Mouse (Mus musculus) heart, embryonic 11.5 days (tissue): Measurements from ENCODE around the gene Dusp3. TPM values are rescaled to one million over a fixed set of nuclear protein-coding genes. Genes with fewer than 3 reads are reported as not detected.

Experiments used
- ATAC-seq: fragments of 200-750 bp; cut with Nextera tagmentation; replicated peaks from 2 replicates; pipeline ENCODE4 v1.8.0; 2017; ENCODE audit warnings: moderate library complexity; ENCODE audit not compliant: insufficient number of reproducible peaks, low FRiP score, low TSS enrichment
- H3K27ac ChIP-seq: fragments of 300-500 bp; sonication (generic); 2 replicates; pipeline ENCODE4 v1.5.1; 2014; ENCODE audit warnings: mild to moderate bottlenecking, low read depth, low read length
- H3K27me3 ChIP-seq: fragments of 300-500 bp; sonication (generic); 2 replicates; pipeline ENCODE4 v1.6.1; 2014; ENCODE audit warnings: mild to moderate bottlenecking, low read length, mixed read lengths; ENCODE audit not compliant: control insufficient read depth, insufficient read depth
- H3K36me3 ChIP-seq: fragments of 300-500 bp; sonication (generic); 2 replicates; pipeline ENCODE4 v1.6.1; 2014; ENCODE audit warnings: mild to moderate bottlenecking, low read length, moderate library complexity, mixed read lengths; ENCODE audit not compliant: control insufficient read depth, insufficient read depth
- H3K4me1 ChIP-seq: fragments of 300-500 bp; sonication (generic); 2 replicates; pipeline ENCODE4 v1.6.1; 2014; ENCODE audit warnings: low read length; ENCODE audit not compliant: control insufficient read depth, insufficient read depth
- H3K4me2 ChIP-seq: fragments of 300-500 bp; sonication (generic); 2 replicates; pipeline ENCODE4 v1.6.1; 2014; ENCODE audit warnings: mild to moderate bottlenecking, moderate library complexity
- H3K4me3 ChIP-seq: fragments of 300-500 bp; sonication (generic); 2 replicates; pipeline ENCODE4 v1.5.1; 2014; ENCODE audit warnings: low read depth, low read length
- H3K9ac ChIP-seq: fragments of 300-500 bp; sonication (generic); 2 replicates; pipeline ENCODE4 v1.6.1; 2014; ENCODE audit warnings: mild to moderate bottlenecking, low read depth, low read length, moderate library complexity
- H3K9me3 ChIP-seq: fragments of 300-500 bp; sonication (generic); replicated peaks from 2 replicates; pipeline ENCODE4 v1.6.1; 2016; ENCODE audit warnings: low read length; ENCODE audit not compliant: control insufficient read depth
- WGBS: fragments of 180-500 bp; shearing (Covaris S2); extraction: QIAGEN DNeasy Blood & Tissue Kit; methylation state at CpG from one replicate; pipeline ENCODE4 v1.1.7; 2014; ENCODE audit not compliant: insufficient replicate concordance; 5-methylcytosine and 5-hydroxymethylcytosine counted together
- polyA plus RNA-seq: library from polyadenylated mRNA; unstranded; fragments of >200 nt; fragmentation: Nextera tagmentation; extraction: Ambion mirVana; gene quantifications from 2 replicates; pipeline ENCODE4 v1.2.1, GENCODE M21; 2014

The Dusp3 gene
- polyA plus RNA-seq, 1 experiment from 2014 or later, result 49.4 TPM

DNA sequence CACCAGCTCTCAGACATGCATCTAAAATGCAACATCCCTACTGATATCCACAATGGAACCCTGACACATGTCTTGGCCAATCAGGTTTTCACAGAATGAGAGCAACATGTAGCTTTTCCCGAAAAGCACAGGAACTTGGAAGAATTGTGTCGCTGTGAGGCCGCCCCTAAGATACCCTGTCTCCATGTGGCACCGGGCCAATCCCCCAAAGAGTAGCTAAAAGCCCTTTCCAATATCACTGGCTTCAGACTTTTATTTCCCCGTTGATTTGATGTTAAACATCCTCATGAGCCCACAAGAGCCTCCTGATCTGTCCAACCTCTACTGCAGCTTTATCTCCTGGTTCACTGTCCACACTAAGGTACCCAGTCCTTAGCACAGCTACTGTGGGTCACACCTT lies 19.9 kb upstream of the Dusp3 start:
- ATAC-seq, result no peak
- H3K4me2 ChIP-seq, result no peak overlapping the region
- H3K27me3 ChIP-seq, result no peaks in the 10 kb centered on the region
- H3K36me3 ChIP-seq, result no peaks in the 10 kb centered on the region; the same call in 1 of the 2 replicates
- H3K4me1 ChIP-seq, result no peaks in the 10 kb centered on the region
- no peak overlapping the region for H3K27ac ChIP-seq
- no peak overlapping the region for H3K9ac ChIP-seq
- no peak overlapping the region for H3K4me3 ChIP-seq
- H3K9me3 ChIP-seq, result 0 out of 2 replicates have a peak, but pooled peaks cover 2% of the 10 kb centered on the region
- 79% methylated on average over 5 of the region's 5 CpGs for WGBS

DNA sequence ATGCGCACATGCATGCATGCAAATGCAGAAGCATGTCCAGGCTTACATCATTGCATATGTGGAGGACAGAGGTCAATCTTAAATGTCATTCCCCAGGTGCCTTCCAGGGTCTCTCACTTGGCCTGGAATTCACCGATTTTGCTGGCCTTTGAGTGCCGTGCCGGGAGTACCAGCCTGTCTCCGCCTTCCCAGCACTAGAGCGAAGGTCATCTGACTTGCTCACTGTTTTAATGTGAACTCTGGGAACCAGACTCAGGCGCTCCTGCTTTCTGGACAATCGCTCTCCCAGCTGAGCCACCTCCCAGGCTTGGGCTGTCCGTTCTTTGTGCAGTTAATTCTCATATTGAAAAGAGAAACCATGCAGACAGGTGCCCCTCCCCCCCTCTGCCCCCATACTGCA lies 19.5 kb upstream of the Dusp3 start:
- 64% methylated on average over 9 of the region's 9 CpGs for WGBS
- H3K4me2 ChIP-seq, result no peak overlapping the region

DNA sequence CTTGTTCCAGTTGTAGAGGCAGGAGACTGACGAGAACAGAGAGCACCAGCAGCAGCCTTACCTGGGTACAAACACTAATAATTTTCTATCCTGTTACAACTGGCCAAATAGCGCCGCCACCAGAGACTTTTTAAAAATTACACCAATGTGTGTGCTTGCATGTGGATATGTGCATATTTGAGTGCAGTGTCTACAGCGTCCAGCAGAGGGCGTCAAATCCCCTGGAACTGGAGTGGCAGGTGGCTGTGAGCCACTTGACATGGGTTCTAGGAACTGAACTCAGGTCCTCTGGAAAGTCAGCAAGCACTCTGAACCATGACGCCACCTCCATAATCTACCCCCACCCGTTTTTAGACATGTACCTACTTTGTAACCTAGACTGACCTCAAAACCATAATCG lies 17.4 kb upstream of the Dusp3 start:
- Histone ChIP-seq H3K9me3 (0 out of 2 replicates have a peak, but pooled peaks cover 2% of the 10 kb centered on the region), H3K36me3 (no peaks in the 10 kb centered on the region; the same call in 1 of the 2 replicates), H3K4me2 (no peak overlapping the region), H3K27me3 (no peaks in the 10 kb centered on the region), H3K27ac (no peak overlapping the region), H3K9ac (no peak overlapping the region), H3K4me1 (no peaks in the 10 kb centered on the region), H3K4me3 (no peak overlapping the region)
- no peak for ATAC-seq
- 85% methylated on average over 8 of the region's 8 CpGs for WGBS

More for the DNA sequence above, 19.5 kb upstream of the Dusp3 start:
- H3K36me3 ChIP-seq, result no peaks in the 10 kb centered on the region; the same call in 1 of the 2 replicates
- H3K9me3 ChIP-seq, result 0 out of 2 replicates have a peak, but pooled peaks cover 2% of the 10 kb centered on the region
- ATAC-seq, result no peak
- no peaks in the 10 kb centered on the region for H3K27me3 ChIP-seq
- H3K4me3 ChIP-seq, result no peak overlapping the region
- no peak overlapping the region for H3K9ac ChIP-seq
- no peak overlapping the region for H3K27ac ChIP-seq
- H3K4me1 ChIP-seq, result no peaks in the 10 kb centered on the region

DNA sequence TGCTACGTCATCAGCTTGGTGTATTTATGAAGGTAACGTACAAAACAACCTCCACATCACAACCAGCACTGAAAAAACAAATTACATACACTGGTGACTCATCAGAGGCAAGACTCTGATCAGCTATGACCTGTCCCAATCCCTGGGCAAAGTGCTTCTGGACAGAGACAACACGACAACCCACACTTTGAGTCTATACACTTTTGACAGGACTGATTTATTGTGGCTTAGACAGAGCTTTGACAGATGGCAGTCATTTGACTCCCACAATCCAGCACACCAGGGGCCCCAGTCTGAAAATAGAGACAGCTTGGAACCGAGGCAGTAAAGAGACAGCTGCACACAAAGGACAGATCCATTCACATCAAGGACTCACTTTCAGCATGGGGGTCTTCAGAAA lies 12.7 kb upstream of the Dusp3 start:
- no peak for ATAC-seq
- WGBS, result 52% methylated on average over 4 of the region's 4 CpGs
- peaks cover 3% of the 10 kb centered on the region; the same call in 1 of the 2 replicates for H3K4me1 ChIP-seq

DNA sequence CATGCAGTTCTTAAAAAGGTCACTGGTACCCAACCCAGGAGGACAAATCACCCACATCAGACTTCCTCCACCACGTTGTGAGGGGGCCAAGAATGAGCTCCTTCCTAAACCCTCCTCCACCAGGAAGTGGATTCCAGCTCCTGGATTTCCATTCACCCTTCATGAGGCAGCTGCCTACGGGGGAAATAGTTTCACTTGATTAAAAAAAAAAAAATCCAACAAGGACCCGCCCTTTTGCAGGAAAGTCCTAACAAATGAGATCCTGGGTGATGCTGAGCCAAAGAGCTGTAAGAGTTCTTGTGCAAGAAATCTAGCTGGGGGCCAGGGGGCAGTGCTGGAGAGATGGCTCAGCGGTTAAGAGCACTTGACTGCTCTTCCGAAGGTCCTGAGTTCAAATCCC lies 11.4 kb upstream of the Dusp3 start:
- H3K27ac ChIP-seq, result no peak overlapping the region
- no peak overlapping the region for H3K4me3 ChIP-seq
- H3K9me3 ChIP-seq, result no peaks in the 10 kb centered on the region
- peaks cover 9% of the 10 kb centered on the region; the same call in 1 of the 2 replicates for H3K4me1 ChIP-seq
- H3K9ac ChIP-seq, result no peak overlapping the region
- H3K4me2 ChIP-seq, result no peak overlapping the region
- 45% methylated on average over 5 of the region's 5 CpGs for WGBS
- H3K36me3 ChIP-seq, result no peaks in the 10 kb centered on the region
- ATAC-seq, result no peak
- H3K27me3 ChIP-seq, result no peaks in the 10 kb centered on the region

More for the DNA sequence above, 12.7 kb upstream of the Dusp3 start:
- Histone ChIP-seq H3K9me3 (0 out of 2 replicates have a peak, but pooled peaks cover 2% of the 10 kb centered on the region), H3K9ac (0 out of 2 replicates have a peak overlapping the region, but pooled peaks have one; percentile 22), H3K36me3 (no peaks in the 10 kb centered on the region; the same call in 1 of the 2 replicates), H3K4me2 (no peak overlapping the region), H3K27ac (0 out of 2 replicates have a peak overlapping the region, but pooled peaks have one; percentile 29), H3K4me3 (no peak overlapping the region), H3K27me3 (no peaks in the 10 kb centered on the region)

DNA sequence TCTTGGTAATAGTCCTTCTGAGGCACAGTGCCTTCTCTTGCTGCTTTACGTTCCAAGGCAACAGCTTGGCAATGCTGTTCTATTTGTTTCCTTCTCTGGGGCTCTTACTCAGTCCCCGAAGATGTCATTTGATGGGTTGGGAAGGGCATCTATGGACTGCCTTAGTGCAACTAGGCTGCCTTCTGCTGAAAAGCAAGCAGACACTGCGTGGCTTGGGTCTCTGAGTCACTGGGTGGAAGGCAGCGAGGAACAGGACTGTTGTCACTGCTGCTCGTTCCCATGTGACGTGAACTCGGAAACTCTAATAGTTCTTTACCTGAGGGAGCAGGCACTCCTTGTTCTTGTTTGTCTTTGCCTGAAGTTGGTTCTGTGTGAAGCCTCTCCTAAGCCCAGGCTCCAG lies 9.1 kb upstream of the Dusp3 start:
- H3K27ac ChIP-seq, result no peak overlapping the region
- 77% methylated on average over 7 of the region's 7 CpGs for WGBS
- no peak for ATAC-seq
- no peaks in the 10 kb centered on the region for H3K27me3 ChIP-seq
- H3K9me3 ChIP-seq, result no peaks in the 10 kb centered on the region
- peaks cover 9% of the 10 kb centered on the region; the same call in 1 of the 2 replicates for H3K4me1 ChIP-seq
- no peak overlapping the region for H3K9ac ChIP-seq
- no peak overlapping the region for H3K4me3 ChIP-seq
- no peaks in the 10 kb centered on the region for H3K36me3 ChIP-seq
- H3K4me2 ChIP-seq, result no peak overlapping the region

DNA sequence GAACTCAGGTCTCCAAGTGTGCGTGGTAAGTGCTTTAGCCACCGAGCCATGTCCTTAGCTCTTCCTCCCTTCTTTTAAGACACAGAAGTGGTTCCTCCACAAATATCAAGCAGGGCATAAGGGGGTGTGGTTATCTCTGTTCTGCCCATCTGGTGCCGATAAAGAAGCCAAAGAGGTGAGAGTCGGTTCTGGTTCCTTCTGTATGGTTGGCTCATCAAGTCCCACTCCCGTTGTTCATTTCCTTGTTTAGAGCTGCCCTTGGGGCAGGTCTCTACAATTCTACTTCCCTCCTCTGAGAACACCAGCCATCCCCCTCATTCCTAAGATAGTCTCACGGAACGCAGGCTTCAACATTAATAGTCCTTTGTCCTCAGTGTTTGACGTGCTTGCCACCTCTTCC lies 7.3 kb upstream of the Dusp3 start:
- Histone ChIP-seq H3K4me3 (no peak overlapping the region), H3K4me2 (no peak overlapping the region), H3K9ac (no peak overlapping the region), H3K9me3 (no peaks in the 10 kb centered on the region), H3K27me3 (no peaks in the 10 kb centered on the region), H3K27ac (no peak overlapping the region), H3K4me1 (peaks cover 8% of the 10 kb centered on the region; the same call in 1 of the 2 replicates), H3K36me3 (no peaks in the 10 kb centered on the region)
- 39% methylated on average over 8 of the region's 8 CpGs for WGBS
- no peak for ATAC-seq

DNA sequence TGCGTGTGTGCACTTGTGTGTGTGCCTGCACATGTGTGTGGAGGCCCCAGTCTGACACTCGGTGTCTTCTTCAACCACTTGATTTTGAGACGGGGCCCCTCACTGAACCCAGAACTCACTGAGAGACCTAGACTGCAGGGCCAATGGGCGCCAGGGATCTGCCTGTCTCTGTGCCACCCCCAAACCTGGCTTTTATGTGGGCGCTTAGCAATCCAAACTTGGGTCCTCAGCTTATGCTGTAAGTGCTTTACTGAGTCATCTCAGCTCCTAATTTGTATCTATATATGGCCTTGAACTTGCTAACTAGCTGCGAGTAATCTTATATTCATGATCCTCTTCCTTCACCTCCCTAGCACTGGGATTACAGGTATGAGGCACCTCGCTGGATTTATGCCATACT lies 5.6 kb upstream of the Dusp3 start:
- ATAC-seq, result no peak
- Histone ChIP-seq H3K4me3 (no peak overlapping the region), H3K36me3 (no peaks in the 10 kb centered on the region), H3K4me1 (0 out of 2 replicates have a peak, but pooled peaks cover 6% of the 10 kb centered on the region), H3K27me3 (no peaks in the 10 kb centered on the region), H3K4me2 (no peak overlapping the region), H3K9ac (no peak overlapping the region), H3K27ac (no peak overlapping the region), H3K9me3 (no peaks in the 10 kb centered on the region)
- 83% methylated on average over 7 of the region's 7 CpGs for WGBS

DNA sequence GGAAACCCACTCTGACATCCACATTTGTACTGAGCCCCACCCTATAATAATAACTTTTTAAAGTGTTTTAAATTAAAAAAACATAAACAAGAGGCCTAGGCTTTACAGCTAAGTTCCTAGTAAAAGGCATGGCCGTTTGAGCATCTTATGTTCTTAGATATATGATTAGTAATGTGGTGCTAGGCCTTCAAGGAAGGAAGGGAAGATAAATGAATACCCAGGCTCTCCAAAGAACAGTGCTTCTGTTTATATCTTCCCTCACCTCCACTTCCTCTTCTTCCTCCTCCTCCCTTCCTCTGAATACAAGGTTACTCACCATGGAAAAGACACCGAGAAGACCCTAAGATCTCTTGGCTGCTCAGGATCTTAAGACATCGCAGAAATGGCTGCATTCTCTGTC lies 5.0 kb upstream of the Dusp3 start:
- no peak overlapping the region for H3K9ac ChIP-seq
- no peaks in the 10 kb centered on the region for H3K27me3 ChIP-seq
- no peak for ATAC-seq
- H3K36me3 ChIP-seq, result no peaks in the 10 kb centered on the region
- 68% methylated on average over 3 of the region's 3 CpGs for WGBS
- H3K9me3 ChIP-seq, result no peaks in the 10 kb centered on the region
- H3K27ac ChIP-seq, result no peak overlapping the region
- 0 out of 2 replicates have a peak, but pooled peaks cover 6% of the 10 kb centered on the region for H3K4me1 ChIP-seq
- no peak overlapping the region for H3K4me2 ChIP-seq
- H3K4me3 ChIP-seq, result no peak overlapping the region
